Mouse (Mus musculus) CH12.LX (cell line): ENCODE data around the gene Dennd2a. TPM values are rescaled to one million over a fixed set of nuclear protein-coding genes. Genes with fewer than 3 reads are reported as not detected.

Experiments used
- DNase-seq: peaks from one replicate; pipeline ENCODE4 v3.0.0-alpha.2; 2013; ENCODE audit errors: extremely low read depth
- H3K27ac ChIP-seq: 2 replicates; pipeline ENCODE4 v1.5.1; 2012; ENCODE audit warnings: low read depth, mild to moderate bottlenecking, control low read depth, moderate library complexity; ENCODE audit not compliant: insufficient read depth
- H3K27me3 ChIP-seq: replicated peaks from 2 replicates; pipeline ENCODE3; 2012; ENCODE audit warnings: inconsistent platforms
- H3K36me3 ChIP-seq, 2 experiments: replicated peaks in 1 of 2; 2 replicates each; pipeline versions ENCODE3 to v1.6.1; 2012; ENCODE audit warnings: inconsistent platforms in 1 of 2, low read length in 1 of 2, mild to moderate bottlenecking in 1 of 2, mixed read lengths in 1 of 2, moderate library complexity in 1 of 2; ENCODE audit not compliant: control insufficient read depth in 1 of 2, insufficient read depth in 1 of 2
- H3K4me1 ChIP-seq, 2 experiments: 2 replicates each; pipeline ENCODE4 v1.6.1; 2012; ENCODE audit warnings: inconsistent platforms in 1 of 2, moderate library complexity in 1 of 2; ENCODE audit not compliant: insufficient read depth in 2 of 2, control insufficient read depth in 1 of 2
- H3K4me2 ChIP-seq: 2 replicates; pipeline ENCODE4 v1.6.1; 2012; ENCODE audit warnings: low read depth, mild to moderate bottlenecking, control low read depth; ENCODE audit not compliant: poor library complexity, insufficient read depth, severe bottlenecking
- H3K4me3 ChIP-seq, 3 experiments: fragments of 150-350 bp in 1 of 3; sonication (generic) in 1 of 3; replicated peaks in 1 of 3; 2 replicates each; pipeline versions ENCODE3 to v1.5.1; 2011 to 2012; ENCODE audit warnings: low read depth in 2 of 3, low read length in 2 of 3, mild to moderate bottlenecking in 2 of 3, moderate library complexity in 2 of 3, control low read depth in 1 of 3, improper control_type of control experiment in 1 of 3, inconsistent platforms in 1 of 3, mixed read lengths in 1 of 3; ENCODE audit not compliant: poor library complexity in 1 of 3
- H3K79me2 ChIP-seq: replicated peaks from 2 replicates; pipeline ENCODE4 v1.6.1; 2012; ENCODE audit warnings: mild to moderate bottlenecking, moderate library complexity; ENCODE audit not compliant: control insufficient read depth, poor library complexity, insufficient read depth, severe bottlenecking; ENCODE audit errors: extremely low read depth
- H3K9ac ChIP-seq: 2 replicates; pipeline ENCODE4 v1.6.1; 2012; ENCODE audit warnings: low read depth, mild to moderate bottlenecking, control low read depth, moderate library complexity; ENCODE audit not compliant: insufficient read depth
- H3K9me3 ChIP-seq: replicated peaks from 2 replicates; pipeline ENCODE3; 2012; ENCODE audit warnings: low read length, inconsistent platforms, mixed read lengths
- BHLHE40 ChIP-seq: IDR thresholded peaks from 2 replicates; pipeline ENCODE4 v1.6.1; 2011; ENCODE audit warnings: mild to moderate bottlenecking, low read depth, low read length, improper control_type of control experiment
- CHD1 ChIP-seq: IDR thresholded peaks from 2 replicates; pipeline ENCODE4 v1.6.1; 2012; ENCODE audit warnings: low read depth, low read length, improper control_type of control experiment, inconsistent platforms
- CHD2 ChIP-seq: IDR thresholded peaks from 2 replicates; pipeline ENCODE4 v1.6.1; 2011; ENCODE audit warnings: low read length, improper control_type of control experiment
- CTCF ChIP-seq, 2 experiments: IDR thresholded peaks in 1 of 2; conservative IDR thresholded peaks in 1 of 2; 2 replicates each; pipeline ENCODE4 v1.5.1; 2011 to 2012; ENCODE audit warnings: low read depth in 2 of 2, low read length in 2 of 2, improper control_type of control experiment in 1 of 2, inconsistent platforms in 1 of 2, mild to moderate bottlenecking in 1 of 2, moderate library complexity in 1 of 2
- E2F4 ChIP-seq: IDR thresholded peaks from 2 replicates; pipeline ENCODE4 v1.6.1; 2011; ENCODE audit warnings: low read depth, low read length, improper control_type of control experiment; ENCODE audit not compliant: insufficient replicate concordance
- ELF1 ChIP-seq: IDR thresholded peaks from 2 replicates; pipeline ENCODE4 v1.6.1; 2014; ENCODE audit warnings: low read depth, mild to moderate bottlenecking, inconsistent platforms, low read length, improper control_type of control experiment
- EP300 ChIP-seq: IDR thresholded peaks from 2 replicates; pipeline ENCODE4 v1.6.1; 2011; ENCODE audit warnings: low read length, improper control_type of control experiment
- ETS1 ChIP-seq: conservative IDR thresholded peaks from 2 replicates; pipeline ENCODE4 v1.6.1; 2012; ENCODE audit warnings: low read depth, mild to moderate bottlenecking, inconsistent platforms, low read length, improper control_type of control experiment, moderate library complexity
- GABPA ChIP-seq: IDR thresholded peaks from 2 replicates; pipeline ENCODE4 v1.6.1; 2012; ENCODE audit warnings: low read depth, low read length, improper control_type of control experiment, inconsistent platforms; ENCODE audit not compliant: insufficient replicate concordance
- HCFC1 ChIP-seq: IDR thresholded peaks from 2 replicates; pipeline ENCODE4 v1.6.1; 2012; ENCODE audit warnings: low read depth, mild to moderate bottlenecking, inconsistent platforms, low read length, improper control_type of control experiment
- IRF4 ChIP-seq: IDR thresholded peaks from 2 replicates; pipeline ENCODE4 v1.6.1; 2014; ENCODE audit warnings: low read depth, mild to moderate bottlenecking, inconsistent platforms, low read length, improper control_type of control experiment
- JUN ChIP-seq: IDR thresholded peaks from 2 replicates; pipeline ENCODE4 v1.6.1; 2011; ENCODE audit warnings: low read depth, mild to moderate bottlenecking, low read length, improper control_type of control experiment, moderate library complexity; ENCODE audit not compliant: insufficient read depth
- JUND ChIP-seq: conservative IDR thresholded peaks from 2 replicates; pipeline ENCODE4 v1.6.1; 2011; ENCODE audit warnings: low read depth, low read length, improper control_type of control experiment
- KAT2A ChIP-seq: IDR thresholded peaks from 2 replicates; pipeline ENCODE4 v1.6.1; 2012; ENCODE audit warnings: low read length, improper control_type of control experiment, inconsistent platforms; ENCODE audit not compliant: insufficient replicate concordance
- MAFK ChIP-seq: IDR thresholded peaks from 2 replicates; pipeline ENCODE4 v1.6.1; 2011; ENCODE audit warnings: low read length, improper control_type of control experiment; ENCODE audit not compliant: insufficient replicate concordance
- MAX ChIP-seq: IDR thresholded peaks from 2 replicates; pipeline ENCODE4 v1.6.1; 2011; ENCODE audit warnings: low read length, improper control_type of control experiment
- MAZ ChIP-seq: IDR thresholded peaks from 2 replicates; pipeline ENCODE4 v1.6.1; 2012; ENCODE audit warnings: low read depth, mild to moderate bottlenecking, inconsistent platforms, low read length, improper control_type of control experiment, moderate library complexity
- MEF2A ChIP-seq: IDR thresholded peaks from 2 replicates; pipeline ENCODE4 v1.6.1; 2014; ENCODE audit warnings: low read depth, mild to moderate bottlenecking, inconsistent platforms, low read length, improper control_type of control experiment, borderline replicate concordance
- MXI1 ChIP-seq: IDR thresholded peaks from 2 replicates; pipeline ENCODE4 v1.6.1; 2011; ENCODE audit warnings: mild to moderate bottlenecking, low read depth, low read length, improper control_type of control experiment
- MYC ChIP-seq: IDR thresholded peaks from 2 replicates; pipeline ENCODE4 v1.6.1; 2011; ENCODE audit warnings: low read depth, mild to moderate bottlenecking, improper control_type of control experiment, low read length
- NELFE ChIP-seq: IDR thresholded peaks from 2 replicates; pipeline ENCODE4 v1.6.1; 2011; ENCODE audit warnings: low read depth, low read length, improper control_type of control experiment
- NRF1 ChIP-seq: IDR thresholded peaks from 2 replicates; pipeline ENCODE4 v1.6.1; 2014; ENCODE audit warnings: low read depth, mild to moderate bottlenecking, inconsistent platforms, low read length, improper control_type of control experiment, moderate library complexity
- PAX5 ChIP-seq: IDR thresholded peaks from 2 replicates; pipeline ENCODE4 v1.6.1; 2012; ENCODE audit warnings: low read length, inconsistent platforms, mixed read lengths
- POLR2A ChIP-seq: IDR thresholded peaks from 2 replicates; pipeline ENCODE4 v1.6.1; 2011; ENCODE audit warnings: low read depth, mild to moderate bottlenecking, improper control_type of control experiment, low read length
- POLR2AphosphoS2 ChIP-seq: IDR thresholded peaks from 2 replicates; pipeline ENCODE4 v1.6.1; 2011; ENCODE audit warnings: low read depth, low read length, improper control_type of control experiment
- RAD21 ChIP-seq: IDR thresholded peaks from 2 replicates; pipeline ENCODE4 v1.6.1; 2011; ENCODE audit warnings: low read depth, mild to moderate bottlenecking, low read length, improper control_type of control experiment, moderate library complexity
- RCOR1 ChIP-seq: conservative IDR thresholded peaks from 2 replicates; pipeline ENCODE4 v1.6.1; 2012; ENCODE audit warnings: low read depth, mild to moderate bottlenecking, inconsistent platforms, low read length, improper control_type of control experiment
- SIN3A ChIP-seq: IDR thresholded peaks from 2 replicates; pipeline ENCODE4 v1.6.1; 2012; ENCODE audit warnings: low read length, improper control_type of control experiment, inconsistent platforms
- SMC3 ChIP-seq: IDR thresholded peaks from 2 replicates; pipeline ENCODE4 v1.6.1; 2011; ENCODE audit warnings: low read depth, low read length, improper control_type of control experiment
- TBP ChIP-seq: conservative IDR thresholded peaks from 2 replicates; pipeline ENCODE4 v1.6.1; 2011; ENCODE audit warnings: low read depth, low read length, improper control_type of control experiment
- TCF12 ChIP-seq: IDR thresholded peaks from 2 replicates; pipeline ENCODE4 v1.6.1; 2014; ENCODE audit warnings: low read depth, mild to moderate bottlenecking, inconsistent platforms, low read length, improper control_type of control experiment
- UBTF ChIP-seq: IDR thresholded peaks from 2 replicates; pipeline ENCODE4 v1.6.1; 2012; ENCODE audit warnings: low read depth, mild to moderate bottlenecking, inconsistent platforms, low read length, improper control_type of control experiment, moderate library complexity
- USF1 ChIP-seq: IDR thresholded peaks from 2 replicates; pipeline ENCODE4 v1.6.1; 2014; ENCODE audit warnings: low read depth, mild to moderate bottlenecking, inconsistent platforms, low read length, improper control_type of control experiment
- USF2 ChIP-seq: conservative IDR thresholded peaks from 2 replicates; pipeline ENCODE4 v1.6.1; 2011; ENCODE audit warnings: low read depth, low read length, improper control_type of control experiment
- ZC3H11A ChIP-seq: IDR thresholded peaks from 2 replicates; pipeline ENCODE4 v1.6.1; 2012; ENCODE audit warnings: low read depth, mild to moderate bottlenecking, inconsistent platforms, low read length, improper control_type of control experiment
- ZKSCAN1 ChIP-seq: IDR thresholded peaks from 2 replicates; pipeline ENCODE4 v1.6.1; 2012; ENCODE audit warnings: low read depth, inconsistent platforms, low read length, improper control_type of control experiment, borderline replicate concordance
- ZMIZ1 ChIP-seq: IDR thresholded peaks from 2 replicates; pipeline ENCODE4 v1.6.1; 2012; ENCODE audit warnings: low read depth, mild to moderate bottlenecking, inconsistent platforms, low read length, improper control_type of control experiment
- ZNF384 ChIP-seq: IDR thresholded peaks from 2 replicates; pipeline ENCODE4 v1.6.1; 2012; ENCODE audit warnings: low read depth, low read length, improper control_type of control experiment, inconsistent platforms
- dilution Hi-C: fragments of 300-500 bp; cut with MboI; formaldehyde crosslinking; loops from 2 replicates; pipeline ENCODE4 v1.14.3; 2020; ENCODE audit warnings: low sequenced_read_pairs; ENCODE audit not compliant: extremely low pct_unique_long_range_greater_than_20kb, extremely low pct_ligation_motif_present
- in situ Hi-C: fragments of 300-500 bp; cut with MboI; formaldehyde crosslinking; loops from 3 replicates; pipeline ENCODE4 v1.14.3; 2019; ENCODE audit warnings: low sequenced_read_pairs, low pct_ligation_motif_present, low pct_unique_long_range_greater_than_20kb, mixed read lengths
- polyA plus RNA-seq: library from polyadenylated mRNA; unstranded; fragments of >175 nt; gene quantifications from 2 replicates; pipeline ENCODE4 v1.2.1, GENCODE M21; 2012; ENCODE audit warnings: low read depth; ENCODE audit not compliant: insufficient read length
- total RNA-seq, 2 experiments: library from RNA; depleted of rRNA; stranded (reverse); fragments of 300-350 nt in 1 of 2; fragments of >200 nt in 1 of 2; gene quantifications; 2 replicates each; pipeline ENCODE4 v1.2.3; 2012 to 2014

The Dennd2a gene
- total and polyA plus RNA-seq, 3 experiments: 3.7 to 10.6 (median 9.1) TPM

- no peaks in the 10 kb centered on the region for H3K9me3 ChIP-seq
- no peaks in the 10 kb centered on the region for H3K27me3 ChIP-seq
- H3K9ac ChIP-seq: peak overlapping the region; percentile 76
- peaks cover 35% of the 10 kb centered on the region for H3K79me2 ChIP-seq
- H3K4me3 ChIP-seq: peak overlapping the region; percentile 57 to 66 (median 66)
- peak overlapping the region; percentile 95 for H3K27ac ChIP-seq
- peaks cover 22 to 60% of the 10 kb centered on the region in 2 experiments for H3K36me3 ChIP-seq
- dilution Hi-C loops (no loop called here), in situ Hi-C loops (no loop called here)
- no peak for TF ChIP-seq UBTF
- no peak for TF ChIP-seq CTCF (conservative IDR thresholded peaks at IDR 0.05 in 1 of 2, IDR thresholded peaks at IDR 0.05 in 1 of 2; ENCODE audit: low read depth in 2 of 2, low read length in 2 of 2)
- TF ChIP-seq EP300: peak; percentile 55; the same call in 1 of the 2 replicates
- TF ChIP-seq PAX5: no peak
- peak; percentile 89 for TF ChIP-seq MXI1
- TF ChIP-seq POLR2A: peak; percentile 71
- TF ChIP-seq MAX: peak; percentile 91
- peak; percentile 100 for TF ChIP-seq NRF1
- TF ChIP-seq ZMIZ1: peak; percentile 96
- peak; percentile 44; the same call in 1 of the 2 replicates for TF ChIP-seq MEF2A
- TF ChIP-seq RAD21: no peak
- TF ChIP-seq TCF12: peak; percentile 82
- TF ChIP-seq USF2: peak; percentile 74
- no peak for TF ChIP-seq ZNF384
- peak; percentile 80 for TF ChIP-seq USF1
- no peak; the same call in 1 of the 2 replicates for TF ChIP-seq CHD1
- TF ChIP-seq ZKSCAN1: no peak
- peak; percentile 59 for TF ChIP-seq ETS1
- peak; percentile 69; the same call in 1 of the 2 replicates for TF ChIP-seq MAZ
- 0 out of 2 replicates have a peak, but pooled peaks have one; percentile 57 for TF ChIP-seq E2F4
- TF ChIP-seq BHLHE40: peak; percentile 68
- no peak for TF ChIP-seq GABPA
- no peak; the same call in none of the 2 replicates for TF ChIP-seq JUN
- TF ChIP-seq ELF1: peak; percentile 53
- TF ChIP-seq MAFK: peak; percentile 12; the same call in 1 of the 2 replicates
- no peak for TF ChIP-seq SMC3
- TF ChIP-seq SIN3A: peak; percentile 90
- peak; percentile 56 for TF ChIP-seq IRF4
- TF ChIP-seq KAT2A: peak; percentile 72; the same call in 1 of the 2 replicates
- peak; percentile 93 for TF ChIP-seq MYC
- TF ChIP-seq POLR2AphosphoS2: peak; percentile 97
- TF ChIP-seq HCFC1: peak; percentile 74
- peak; percentile 86 for TF ChIP-seq RCOR1
- peak; percentile 92 for TF ChIP-seq NELFE
- TF ChIP-seq ZC3H11A: no peak
- peak; percentile 72; the same call in 1 of the 2 replicates for TF ChIP-seq TBP
- peak; percentile 57; the same call in 1 of the 2 replicates for TF ChIP-seq CHD2
- TF ChIP-seq JUND: peak; percentile 38; the same call in 1 of the 2 replicates
- peak overlapping the region; percentile 85 for H3K4me2 ChIP-seq
- DNase-seq: peak; percentile 98
- peaks cover 13 to 30% of the 10 kb centered on the region in 2 experiments for H3K4me1 ChIP-seq
These were observed 30.3 kb downstream of the Dennd2a start for GRCm38 (mm10) chr6:39527337-39527784.
